Comparison of ENCODE assay signal across 26 mouse cellular contexts in the genomic region with DNA sequence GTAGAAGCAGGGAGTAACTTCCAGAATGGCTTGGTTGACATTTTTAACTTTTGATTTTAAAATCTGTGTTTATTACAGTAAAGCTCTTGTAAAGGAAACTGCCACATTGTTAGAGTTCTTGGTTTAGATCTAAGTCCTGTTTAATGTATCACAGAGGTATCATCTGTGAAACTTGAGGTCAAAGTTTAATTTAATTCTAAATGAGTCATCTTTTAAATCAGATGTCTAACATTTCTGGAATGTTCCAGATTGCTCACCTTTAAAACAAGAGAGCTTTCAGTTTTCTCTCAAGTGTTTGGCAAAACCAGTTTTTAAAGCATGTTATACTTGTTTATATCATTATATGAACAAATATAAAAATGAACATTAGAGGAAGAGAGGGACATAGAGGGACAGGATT.
"Had no signal": no experiment of that assay in that cellular context is flagged by ENCODE, and none has a peak within 500 bp of the region (broad histone marks: within the 10 kb centered on the region; RNA-seq: fewer than 3 reads in every experiment).

No protein-coding gene starts in this region.

- H3K9me3 ChIP-seq: heart, embryonic 10.5 days; heart, embryonic 12.5 days; hindbrain, embryonic 10.5 days; hindbrain, embryonic 12.5 days; intestine, embryonic 15.5 days; kidney, embryonic 15.5 days; limb, embryonic 10.5 days; limb, embryonic 12.5 days; liver, embryonic 13.5 days had no signal

- H3K9ac ChIP-seq: heart, embryonic 12.5 days; hindbrain, embryonic 12.5 days; hindbrain, embryonic 14.5 days; intestine, embryonic 15.5 days; kidney, embryonic 15.5 days; limb, embryonic 12.5 days; liver, embryonic 13.5 days had no signal

- H3K4me1 ChIP-seq: heart, embryonic 12.5 days had no signal

- H3K4me3 ChIP-seq: gastrocnemius, adult 2 months; heart, embryonic 10.5 days; heart, embryonic 12.5 days; hindbrain, embryonic 10.5 days; hindbrain, embryonic 12.5 days; intestine, embryonic 15.5 days; kidney, embryonic 15.5 days; layer of hippocampus, adult 2 months; left cerebral cortex, adult 2 months; limb, embryonic 10.5 days; limb, embryonic 12.5 days; liver, embryonic 13.5 days had no signal

- H3K36me3 ChIP-seq: heart, embryonic 10.5 days; heart, embryonic 12.5 days; hindbrain, embryonic 10.5 days; hindbrain, embryonic 12.5 days; intestine, embryonic 15.5 days; kidney, embryonic 15.5 days; limb, embryonic 10.5 days; limb, embryonic 12.5 days; liver, embryonic 13.5 days had no signal

- H3K27me3 ChIP-seq: heart, embryonic 12.5 days; hindbrain, embryonic 12.5 days; intestine, embryonic 15.5 days; kidney, embryonic 15.5 days; limb, embryonic 12.5 days had no signal

- H3K4me2 ChIP-seq: heart, embryonic 12.5 days; hindbrain, embryonic 12.5 days; hindbrain, embryonic 14.5 days; intestine, embryonic 15.5 days; kidney, embryonic 15.5 days; limb, embryonic 12.5 days; liver, embryonic 13.5 days had no signal

- H3K27ac ChIP-seq: gastrocnemius, adult 2 months; heart, embryonic 10.5 days; hindbrain, embryonic 10.5 days; hindbrain, embryonic 12.5 days; hindbrain, embryonic 14.5 days; intestine, embryonic 15.5 days; layer of hippocampus, adult 2 months; left cerebral cortex, adult 2 months; limb, embryonic 10.5 days; limb, embryonic 12.5 days; liver, embryonic 13.5 days had no signal

- DNase-seq: gastrocnemius, adult 2 months; gastrocnemius, postnatal 10 days; gastrocnemius, postnatal 25 days; heart, adult 18-20 months; heart, postnatal 10 days; heart, postnatal 4 days; kidney, adult 8-10 months; kidney, postnatal 10 days; kidney, postnatal 25 days; kidney, postnatal 4 days; liver; liver, embryonic 13.5 days had no signal

- ATAC-seq: hindbrain, embryonic 16.5 days; inflammation-experienced regulatory T-cells, adult 6 months; intestine, embryonic 15.5 days; intestine, postnatal 0 days had no signal
